Mouse (Mus musculus): ENCODE data around the gene Gm3159.
"Not testable (repeated sequence)": the region's sequence is repeated elsewhere in the genome, so short reads cannot be mapped to it uniquely, and the experiment has no call there.

Gm3159 gene

GRCm38 (mm10) chr14:4397226-4397625 is at the start of gene Gm3159:
Gm3159 (plus strand) TSS chr14:4397526.
- not testable (repeated sequence) for DNase-seq (ENCODE audit: low read depth)

DNA sequence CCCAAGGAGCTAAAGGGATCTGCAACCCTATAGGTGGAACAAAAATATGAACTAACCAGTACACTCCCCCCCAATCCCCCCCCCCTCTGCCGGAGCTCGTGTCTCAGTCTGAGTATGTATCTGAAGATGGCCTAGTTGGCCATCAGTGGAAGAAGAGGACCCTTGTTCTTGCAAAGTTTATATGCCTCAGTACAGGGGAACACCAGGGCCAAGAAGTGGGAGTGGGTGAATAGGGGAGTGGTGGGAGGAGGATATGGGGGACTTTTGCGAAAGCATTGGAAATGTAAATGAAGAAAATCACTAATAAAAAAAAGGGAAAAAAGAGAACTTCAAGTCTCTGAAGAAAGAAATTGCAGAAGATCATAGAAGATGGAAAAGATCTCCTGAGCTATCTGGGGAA is 28.3 kb upstream of the Gm3159 start:
- DNase-seq (ENCODE audit: low read depth), result not testable (repeated sequence)

GRCm38 (mm10) chr14:4369691-4370090 is 27.6 kb upstream of the Gm3159 start:
- DNase-seq (ENCODE audit: low read depth), result not testable (repeated sequence)

GRCm38 (mm10) chr14:4377871-4378270 is 19.5 kb upstream of the Gm3159 start:
- not testable (repeated sequence) for DNase-seq (ENCODE audit: low read depth)

GRCm38 (mm10) chr14:4385606-4386005 is 11.7 kb upstream of the Gm3159 start:
- DNase-seq (ENCODE audit: low read depth), result not testable (repeated sequence)

DNA sequence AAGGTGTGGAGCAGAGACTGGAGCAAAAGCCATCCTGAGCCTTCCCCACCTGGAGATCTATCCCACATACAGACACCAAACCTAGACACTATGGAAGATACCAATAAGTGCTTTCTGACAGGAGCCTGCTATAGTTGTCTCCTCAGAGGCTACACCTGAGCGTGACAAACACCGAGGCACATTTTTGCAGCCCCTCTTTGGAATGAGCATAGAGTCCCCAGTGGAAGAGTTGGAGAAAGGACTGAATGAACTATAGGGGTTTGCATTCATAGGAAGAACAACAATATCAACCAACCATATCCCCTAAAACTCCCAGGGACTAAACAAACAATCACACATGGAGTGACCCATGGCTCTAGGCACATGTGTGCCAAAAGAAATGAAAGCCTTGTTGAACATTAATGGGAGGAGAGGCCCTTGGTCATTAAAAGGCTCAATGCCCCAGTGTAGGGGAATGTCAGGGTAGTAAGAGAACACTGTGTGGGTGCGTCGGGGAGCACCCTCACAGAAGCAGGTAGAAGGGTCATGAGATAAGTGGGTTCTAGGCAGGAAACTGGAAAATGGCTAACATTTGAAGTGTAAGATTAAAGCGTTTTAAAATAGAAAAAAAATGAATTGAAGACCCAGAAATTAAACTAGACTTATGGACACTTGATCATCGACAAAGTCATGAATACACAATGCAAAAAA is 4.3 kb upstream of the Gm3159 start:
- not testable (repeated sequence) for DNase-seq (ENCODE audit: low read depth)

DNA sequence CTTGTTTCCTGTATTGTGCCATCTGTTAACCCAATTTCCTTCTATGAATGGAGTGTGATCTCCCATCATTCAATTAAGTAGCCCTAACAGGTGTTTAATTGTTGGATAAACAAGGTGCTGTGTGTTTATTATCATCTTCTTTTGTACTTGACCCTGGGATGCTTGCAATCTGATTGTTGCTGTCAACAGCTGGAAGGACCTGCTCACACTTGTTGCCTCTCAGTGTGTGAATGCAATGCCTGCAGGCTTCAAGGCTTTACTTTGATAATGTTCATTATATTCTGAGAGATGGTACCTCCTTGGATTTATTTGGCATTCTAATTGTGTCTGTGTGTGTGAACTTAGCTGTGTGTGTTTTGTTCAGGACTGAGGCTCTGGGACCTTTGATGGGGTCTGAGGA is 1.3 kb downstream of the Gm3159 start:
- not testable (repeated sequence) for DNase-seq (ENCODE audit: low read depth)

GRCm38 (mm10) chr14:4400115-4400789 is 2.9 kb downstream of the Gm3159 start:
- DNase-seq (ENCODE audit: low read depth), result not testable (repeated sequence)

- DNase-seq (ENCODE audit: low read depth), result not testable (repeated sequence)
These were observed 3.9 kb downstream of the Gm3159 start for GRCm38 (mm10) chr14:4401245-4401644.

DNA sequence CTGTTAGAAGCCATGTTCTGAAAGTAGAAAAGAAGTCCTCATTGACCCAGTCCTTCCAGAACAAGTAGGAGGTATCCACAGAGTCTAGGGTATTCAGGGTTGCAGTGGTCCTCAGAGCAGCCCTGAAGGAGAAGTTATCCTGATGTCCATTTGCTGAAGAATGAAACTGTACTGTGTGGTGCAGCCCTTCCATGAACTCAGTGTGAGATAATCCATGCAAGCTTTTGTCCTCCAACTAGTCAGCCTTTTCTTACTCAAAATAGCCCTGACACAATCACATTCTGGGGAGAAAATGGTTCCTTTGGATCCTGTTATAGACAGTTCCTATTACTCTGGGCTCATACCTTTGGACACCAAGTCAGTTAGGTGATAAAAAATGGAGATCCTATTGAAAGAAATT is 6.5 kb downstream of the Gm3159 start:
- DNase-seq (ENCODE audit: low read depth), result not testable (repeated sequence)

DNA sequence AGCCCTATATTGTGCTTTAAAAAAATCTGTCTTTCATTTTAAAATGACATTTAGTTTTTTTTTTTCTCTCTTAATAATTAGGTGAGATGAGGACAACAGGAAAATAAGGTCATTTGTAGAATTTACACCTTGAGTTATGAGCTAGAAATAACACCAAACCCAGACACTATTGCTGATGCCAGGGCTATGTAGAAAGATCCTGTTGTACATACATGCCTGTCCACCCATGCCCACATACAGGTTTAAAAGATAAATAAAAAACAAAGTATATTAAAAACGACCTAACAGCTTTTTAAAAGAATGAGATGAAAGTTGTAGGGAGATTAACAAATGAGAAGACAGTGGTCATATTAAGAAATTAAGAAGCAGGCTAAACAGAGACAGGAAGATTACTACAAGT is 12.6 kb downstream of the Gm3159 start:
- DNase-seq (ENCODE audit: low read depth), result not testable (repeated sequence)

- DNase-seq (ENCODE audit: low read depth), result not testable (repeated sequence)
These were observed 17.9 kb downstream of the Gm3159 start, which contains the start of gene Gm3164 for GRCm38 (mm10) chr14:4414965-4415835. Gm3164 (plus strand) TSS chr14:4415448.

GRCm38 (mm10) chr14:4430692-4431091 is 33.4 kb downstream of the Gm3159 start, which contains the start of gene Gm3173:
Gm3173 (plus strand) TSS chr14:4430992.
- DNase-seq (ENCODE audit: low read depth), result not testable (repeated sequence)
